Mouse (Mus musculus): ENCODE measurements around the gene Tbc1d20. TPM values are rescaled to one million over a fixed set of nuclear protein-coding genes. Genes with fewer than 3 reads are reported as not detected.

Gene Tbc1d20
- polyA plus RNA-seq, 1 experiment from 2014 or later = 70.5 TPM

DNA sequence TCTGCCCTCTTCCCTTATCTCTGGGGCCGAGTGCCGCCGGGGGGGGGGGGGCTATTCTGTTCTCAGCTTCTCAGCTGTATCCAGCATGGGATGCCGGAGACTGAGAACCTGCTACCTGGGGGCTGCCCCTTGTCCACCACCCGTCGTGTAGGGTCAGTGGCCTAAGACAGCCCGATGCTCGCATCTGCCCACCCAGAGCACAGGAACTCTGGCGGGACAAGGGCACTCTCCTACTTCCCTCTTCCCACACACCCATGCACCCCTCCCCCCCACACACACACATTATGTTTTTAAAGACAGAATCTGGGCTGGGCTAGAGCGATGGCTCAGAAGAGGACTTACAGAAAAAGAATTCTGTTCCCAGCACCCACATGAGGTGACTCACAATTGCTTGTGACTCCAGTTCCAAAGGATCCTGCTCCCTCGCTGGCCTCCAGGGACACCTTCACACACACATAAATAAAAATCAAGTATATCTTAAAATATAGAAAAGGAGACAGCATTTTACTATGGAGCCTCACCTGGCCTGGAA is 41.7 kb downstream of the Tbc1d20 start:
- Histone ChIP-seq H3K79me2 (ENCODE audit: inconsistent target) (peaks cover 17% of the 10 kb centered on the region), H3K36me3 (ENCODE audit: inconsistent target) (no peaks in the 10 kb centered on the region), H3K27ac (no peak overlapping the region), H3K4me3 (ENCODE audit: inconsistent target) (no peak overlapping the region)
- WGBS (ENCODE audit: missing documents) = 25% methylated on average over 11 of the region's 11 CpGs

DNA sequence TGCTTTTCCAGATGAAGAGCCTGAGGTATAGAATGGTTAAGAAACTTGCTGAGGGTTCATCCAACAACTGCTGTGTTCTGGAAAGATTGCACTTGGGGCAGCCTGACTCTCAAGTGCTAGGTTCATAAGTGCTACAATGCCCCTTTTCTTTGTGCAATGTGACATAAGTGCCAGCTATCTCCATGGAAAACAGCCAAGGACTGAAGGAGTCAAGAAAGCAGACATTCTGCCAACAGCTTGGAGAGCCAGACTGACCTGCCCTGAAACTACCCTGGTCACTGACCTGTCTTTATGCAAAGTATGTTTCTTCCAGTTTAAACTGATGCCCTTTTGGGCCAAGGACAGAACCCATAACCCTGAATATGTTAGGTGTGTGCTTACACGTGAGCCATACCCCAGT is 43.2 kb downstream of the Tbc1d20 start:
- Histone ChIP-seq H3K4me3 (ENCODE audit: inconsistent target) (no peak overlapping the region), H3K27ac (no peak overlapping the region), H3K79me2 (ENCODE audit: inconsistent target) (peaks cover 2% of the 10 kb centered on the region), H3K36me3 (ENCODE audit: inconsistent target) (no peaks in the 10 kb centered on the region)
- 100% methylated on average over 1 of the region's 1 CpGs for WGBS (ENCODE audit: missing documents)

DNA sequence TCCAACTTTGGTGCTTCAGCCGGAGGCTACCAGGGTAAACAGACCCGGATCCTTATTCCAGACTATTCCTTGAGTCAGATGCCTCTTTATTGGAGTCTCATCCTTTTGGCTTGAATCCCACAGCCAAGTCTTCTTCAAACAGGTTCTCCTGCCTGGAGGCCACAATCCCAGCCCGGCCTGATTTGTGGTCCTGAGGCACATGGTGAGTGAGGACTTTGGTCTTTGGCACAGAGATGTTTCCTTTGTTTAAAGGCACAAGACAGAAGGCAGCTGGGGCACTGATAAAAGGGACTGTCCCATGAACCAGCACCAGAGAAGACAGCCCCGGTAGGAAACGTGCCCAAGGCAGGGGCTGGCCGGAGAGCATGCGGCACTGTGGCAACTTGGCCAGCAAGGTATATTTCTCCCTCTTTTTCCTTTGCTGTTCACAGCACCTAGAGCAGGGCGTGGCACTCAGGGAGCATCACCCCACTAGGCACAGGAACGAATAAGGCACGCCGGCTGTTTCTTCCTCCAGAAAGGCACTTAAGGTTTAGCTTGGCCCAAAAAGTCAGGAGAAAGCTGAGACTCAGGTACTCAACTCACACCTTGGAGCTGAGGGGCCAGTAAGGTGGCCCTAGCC is 44.1 kb downstream of the Tbc1d20 start:
- H3K36me3 ChIP-seq (ENCODE audit: inconsistent target) = no peaks in the 10 kb centered on the region
- 95% methylated on average over 11 of the region's 11 CpGs for WGBS (ENCODE audit: missing documents)

DNA sequence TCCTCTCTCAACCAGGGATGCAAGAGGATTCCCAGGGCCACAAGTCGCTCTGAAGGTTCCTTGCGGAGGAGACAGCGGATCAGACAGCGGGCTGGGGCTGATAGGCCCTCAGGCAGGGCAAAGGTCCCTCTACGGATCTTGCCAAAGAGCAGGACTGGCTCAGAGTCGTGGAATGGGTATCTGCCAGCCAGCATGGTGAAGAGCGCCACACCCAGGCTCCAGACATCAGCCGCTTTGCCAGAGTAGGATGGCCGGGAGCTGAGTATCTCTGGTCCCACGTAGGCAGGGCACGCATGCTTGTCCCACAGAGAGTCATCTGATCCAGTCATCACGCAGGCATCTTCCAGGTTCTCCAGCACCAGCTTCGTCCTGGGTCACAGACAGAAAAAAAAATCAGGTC is 44.7 kb downstream of the Tbc1d20 start:
- H3K79me2 ChIP-seq (ENCODE audit: inconsistent target) = no peaks in the 10 kb centered on the region
- H3K27ac ChIP-seq = no peak overlapping the region
- no peak overlapping the region for H3K4me3 ChIP-seq (ENCODE audit: inconsistent target)
- 92% methylated on average over 13 of the region's 13 CpGs for WGBS (ENCODE audit: missing documents)
- H3K36me3 ChIP-seq (ENCODE audit: inconsistent target) = no peaks in the 10 kb centered on the region

More for the DNA sequence above, 44.1 kb downstream of the Tbc1d20 start:
- Histone ChIP-seq H3K27ac (no peak overlapping the region), H3K79me2 (ENCODE audit: inconsistent target) (no peaks in the 10 kb centered on the region), H3K4me3 (ENCODE audit: inconsistent target) (no peak overlapping the region)

DNA sequence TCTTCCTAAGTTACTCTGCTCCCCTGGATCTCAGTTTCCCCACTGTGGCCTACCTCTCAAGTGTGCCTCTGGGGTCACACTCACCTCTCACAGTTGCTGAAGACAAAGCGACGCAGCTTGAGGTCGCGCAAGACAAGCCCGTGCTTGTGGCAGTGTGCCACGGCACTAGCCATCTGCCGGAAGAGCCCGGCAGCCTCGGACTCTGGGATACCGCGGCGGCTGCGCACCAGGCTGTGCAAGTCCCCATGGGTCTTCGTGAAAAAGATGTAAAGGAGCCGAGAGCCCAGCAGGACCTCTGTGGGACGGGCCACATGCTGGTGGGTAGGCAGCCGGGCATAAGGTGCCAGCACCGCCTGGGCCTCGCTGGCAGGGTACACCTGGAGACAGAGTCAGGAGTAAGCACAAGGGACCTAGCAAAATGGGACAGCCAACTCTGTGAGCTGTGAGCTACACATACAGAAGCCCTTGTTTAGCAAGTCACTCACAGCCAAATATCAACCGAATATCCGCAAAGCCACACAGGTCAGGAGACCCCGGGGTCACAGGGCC is 46.1 kb downstream of the Tbc1d20 start:
- Histone ChIP-seq H3K79me2 (ENCODE audit: inconsistent target) (no peaks in the 10 kb centered on the region), H3K27ac (no peak overlapping the region)

DNA sequence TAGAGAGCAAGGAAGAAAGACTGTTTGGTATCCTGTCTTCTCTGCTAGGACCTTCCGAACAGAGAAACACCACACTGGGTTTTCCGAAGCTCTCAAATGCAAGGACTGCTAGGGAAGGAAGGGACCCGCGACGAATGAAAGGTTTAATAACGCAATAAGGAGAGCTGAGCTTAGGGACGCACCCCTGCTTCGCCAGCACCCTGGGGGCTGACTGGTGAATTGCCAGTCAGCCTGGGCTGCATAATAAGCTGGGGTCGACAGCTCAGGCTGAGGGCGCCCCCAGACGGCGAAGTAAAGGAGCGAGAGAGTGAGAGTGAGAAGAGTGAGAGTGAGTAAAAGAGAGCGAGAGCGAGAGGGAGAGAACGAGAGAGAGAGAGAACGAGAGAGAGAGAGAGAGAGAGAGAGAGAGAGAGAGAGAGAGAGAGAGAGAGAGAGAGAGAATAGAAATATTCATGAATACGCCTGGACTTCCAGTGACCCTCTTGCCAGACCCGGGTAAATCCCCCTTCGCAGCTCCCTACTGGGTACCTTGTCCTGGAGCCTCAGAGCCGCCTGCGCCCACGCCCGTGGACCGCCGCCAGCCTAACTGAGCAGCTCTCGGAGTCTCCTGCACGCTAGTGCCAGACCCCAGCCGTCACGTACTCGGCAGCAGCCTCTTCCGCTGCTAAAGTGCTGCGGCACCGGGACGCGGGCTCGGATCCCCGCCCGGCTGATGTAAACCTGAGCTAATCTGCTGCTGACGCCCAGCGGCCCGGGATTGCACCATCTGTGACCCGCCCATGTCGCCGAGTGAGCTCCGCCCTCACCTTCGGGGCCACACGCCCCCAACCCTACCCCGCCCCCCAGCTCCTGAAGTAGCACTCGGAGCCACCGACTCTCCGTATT is 49.9 kb downstream of the Tbc1d20 start, which contains the start of gene Trib3:
Trib3 (minus strand) TSS at position 704 of the 885 bp plus-strand sequence.
- no peaks in the 10 kb centered on the region for H3K79me2 ChIP-seq (ENCODE audit: inconsistent target)
- no peaks in the 10 kb centered on the region for H3K36me3 ChIP-seq (ENCODE audit: inconsistent target)
- WGBS (ENCODE audit: missing documents) = 3% methylated on average over 47 of the region's 52 CpGs
- H3K27ac ChIP-seq = peak within 1 kb of the TSS; percentile 63
- peak within 1 kb of the TSS; percentile 44 for H3K4me3 ChIP-seq (ENCODE audit: inconsistent target)

More for the DNA sequence above, 46.1 kb downstream of the Tbc1d20 start:
- 93% methylated on average over 22 of the region's 22 CpGs for WGBS (ENCODE audit: missing documents)
- Histone ChIP-seq H3K36me3 (ENCODE audit: inconsistent target) (no peaks in the 10 kb centered on the region), H3K4me3 (ENCODE audit: inconsistent target) (no peak overlapping the region)

DNA sequence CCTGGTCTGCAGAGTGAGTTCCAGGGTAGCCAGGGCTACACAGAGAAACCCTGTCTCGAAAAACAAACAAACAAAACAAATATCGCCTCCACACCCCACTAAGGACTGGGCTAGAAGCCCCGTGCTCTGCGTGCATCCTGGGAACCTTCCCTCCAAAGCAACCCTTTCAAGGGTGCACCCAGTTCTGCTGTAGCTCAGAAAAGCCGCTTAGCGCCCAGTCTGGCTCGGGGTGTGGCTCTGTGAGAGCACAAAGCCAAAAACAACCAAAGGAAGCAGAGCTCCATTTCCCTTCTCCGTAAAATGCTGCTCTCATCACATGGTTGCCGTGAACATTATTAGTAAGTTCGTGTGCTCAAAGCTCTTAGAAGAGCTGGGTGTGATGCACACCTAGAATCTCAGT is 50.7 kb downstream of the Tbc1d20 start:
- H3K27ac ChIP-seq = peak overlapping the region; percentile 49
- 19% methylated on average over 10 of the region's 10 CpGs for WGBS (ENCODE audit: missing documents)
- peak overlapping the region; percentile 44 for H3K4me3 ChIP-seq (ENCODE audit: inconsistent target)

DNA sequence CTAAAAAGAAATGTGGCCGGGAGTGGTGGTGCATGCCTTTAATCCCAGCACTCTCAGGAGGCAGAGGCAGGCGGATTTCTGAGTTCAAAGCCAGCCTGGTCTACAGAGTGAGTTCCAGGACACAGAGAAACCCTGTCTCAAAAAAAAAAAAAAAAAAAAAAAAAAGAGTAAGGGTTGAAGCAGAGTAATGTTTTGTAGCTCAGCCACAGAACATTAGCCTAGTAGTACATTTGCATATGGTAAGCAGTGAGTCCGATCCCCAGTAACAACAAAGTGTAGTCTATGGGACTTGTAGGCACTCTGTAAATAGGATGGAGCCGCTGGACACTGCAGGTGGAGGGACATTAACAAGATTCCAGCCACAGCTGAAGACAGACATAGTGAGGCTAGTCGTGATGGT is 51.3 kb downstream of the Tbc1d20 start:
- no peak overlapping the region for H3K4me3 ChIP-seq (ENCODE audit: inconsistent target)
- no peaks in the 10 kb centered on the region for H3K36me3 ChIP-seq (ENCODE audit: inconsistent target)
- H3K79me2 ChIP-seq (ENCODE audit: inconsistent target) = no peaks in the 10 kb centered on the region
- WGBS (ENCODE audit: missing documents) = 90% methylated on average over 5 of the region's 5 CpGs
- 0 out of 2 replicates have a peak overlapping the region, but pooled peaks have one; percentile 49 for H3K27ac ChIP-seq

More for the DNA sequence above, 50.7 kb downstream of the Tbc1d20 start:
- H3K79me2 ChIP-seq (ENCODE audit: inconsistent target) = no peaks in the 10 kb centered on the region
- no peaks in the 10 kb centered on the region for H3K36me3 ChIP-seq (ENCODE audit: inconsistent target)

DNA sequence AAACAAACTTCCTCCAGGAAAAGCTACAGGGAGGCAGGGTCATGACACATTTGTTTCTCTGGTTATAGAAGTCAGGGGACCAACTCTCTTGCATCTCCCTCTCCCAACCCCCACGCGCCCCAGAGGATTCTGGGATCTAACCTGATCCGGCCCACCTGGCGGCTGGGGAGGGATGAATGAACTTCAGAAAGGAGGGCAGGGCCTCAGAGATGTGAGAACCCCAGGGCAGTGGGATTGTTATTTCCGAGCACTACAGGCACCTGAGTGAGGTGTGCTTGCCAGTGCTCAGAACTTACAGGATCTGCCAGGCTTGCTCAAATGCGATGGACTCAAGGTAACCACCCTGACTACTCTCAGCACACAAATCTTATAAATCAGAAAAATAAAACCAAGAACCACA is 51.8 kb downstream of the Tbc1d20 start:
- no peak overlapping the region for H3K27ac ChIP-seq
- H3K4me3 ChIP-seq (ENCODE audit: inconsistent target) = no peak overlapping the region
- no peaks in the 10 kb centered on the region for H3K36me3 ChIP-seq (ENCODE audit: inconsistent target)
- no peaks in the 10 kb centered on the region for H3K79me2 ChIP-seq (ENCODE audit: inconsistent target)
- WGBS (ENCODE audit: missing documents) = 97% methylated on average over 6 of the region's 6 CpGs

DNA sequence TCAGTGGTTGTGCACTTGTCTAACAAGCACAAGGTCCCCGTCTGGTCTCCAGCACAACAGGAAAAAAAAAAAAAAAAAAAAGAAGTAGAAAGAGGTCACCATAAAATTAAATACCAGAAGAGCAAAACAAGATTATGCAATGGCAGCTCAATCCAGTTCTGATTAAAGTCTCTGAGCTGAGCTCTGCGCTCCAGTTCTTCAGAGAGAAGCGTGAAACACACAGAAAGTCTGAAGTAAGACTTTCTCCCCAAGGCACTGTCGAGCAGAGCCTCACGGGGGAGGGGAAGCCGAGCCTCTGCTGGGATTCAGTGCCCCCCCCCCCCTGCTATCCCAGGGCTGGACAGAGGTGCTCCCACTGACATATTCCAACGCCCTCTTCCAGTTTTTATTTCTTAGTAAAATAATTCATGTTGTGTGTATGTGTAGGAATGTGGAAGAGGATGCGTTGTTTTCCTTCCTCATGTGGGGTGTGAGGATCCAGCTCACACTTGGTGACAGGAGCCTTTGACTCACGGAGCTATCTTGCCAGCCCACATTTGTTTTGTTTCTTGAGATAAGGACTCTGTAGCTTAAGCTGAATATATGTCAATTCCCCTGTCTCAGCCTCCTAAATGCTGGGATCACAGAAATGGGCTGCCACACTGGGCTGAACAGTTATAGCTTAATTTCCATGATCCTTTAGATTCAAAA is 53.3 kb downstream of the Tbc1d20 start:
- WGBS (ENCODE audit: missing documents) = 48% methylated on average over 9 of the region's 9 CpGs
- H3K27ac ChIP-seq = no peak overlapping the region
- no peak overlapping the region for H3K4me3 ChIP-seq (ENCODE audit: inconsistent target)
- H3K79me2 ChIP-seq (ENCODE audit: inconsistent target) = no peaks in the 10 kb centered on the region
- no peaks in the 10 kb centered on the region for H3K36me3 ChIP-seq (ENCODE audit: inconsistent target)

DNA sequence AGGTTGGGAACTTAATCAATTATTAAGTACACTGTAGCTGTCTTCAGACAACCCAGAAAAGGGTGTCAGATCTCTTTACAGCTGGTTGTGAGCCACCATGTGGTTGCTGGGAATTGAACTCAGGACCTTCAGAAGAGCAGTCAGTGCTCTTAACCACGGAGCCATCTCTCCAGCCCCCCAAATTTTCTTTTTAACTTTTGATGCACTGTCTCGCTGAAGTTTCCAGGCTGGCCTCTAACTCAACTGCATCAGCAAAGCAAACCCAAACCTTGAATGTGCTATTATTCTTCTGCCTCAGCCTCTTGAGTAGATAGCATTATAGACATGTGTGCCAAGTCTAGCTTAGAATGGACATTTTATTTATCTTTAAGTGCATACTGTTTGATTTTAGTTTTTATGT is 54.1 kb downstream of the Tbc1d20 start:
- Histone ChIP-seq H3K79me2 (ENCODE audit: inconsistent target) (no peaks in the 10 kb centered on the region), H3K4me3 (ENCODE audit: inconsistent target) (no peak overlapping the region), H3K36me3 (ENCODE audit: inconsistent target) (no peaks in the 10 kb centered on the region), H3K27ac (no peak overlapping the region)
- WGBS (ENCODE audit: missing documents) = 84% methylated on average over 2 of the region's 2 CpGs

DNA sequence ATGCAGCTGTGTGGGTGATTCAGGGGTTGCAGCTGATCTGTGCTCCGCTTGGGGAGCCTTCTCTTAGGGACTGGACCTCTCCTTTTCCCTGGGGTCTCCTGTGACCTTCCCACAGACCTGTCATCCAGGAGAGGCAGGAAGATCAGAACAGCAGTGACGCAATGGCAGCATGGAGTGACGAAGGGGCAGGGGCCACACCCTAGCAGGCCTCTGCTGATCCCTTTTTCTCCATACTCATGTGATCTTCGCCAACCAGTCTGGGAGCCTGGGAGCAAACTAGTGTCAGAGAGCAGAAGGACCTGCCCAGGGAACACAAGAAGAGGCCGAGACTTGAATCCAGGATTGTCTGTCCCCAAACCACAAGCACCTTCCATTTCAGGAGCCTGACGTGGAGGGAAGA is 55.6 kb downstream of the Tbc1d20 start:
- WGBS (ENCODE audit: missing documents) = 79% methylated on average over 6 of the region's 6 CpGs
- H3K79me2 ChIP-seq (ENCODE audit: inconsistent target) = no peaks in the 10 kb centered on the region
- H3K27ac ChIP-seq = no peak overlapping the region
- no peaks in the 10 kb centered on the region for H3K36me3 ChIP-seq (ENCODE audit: inconsistent target)
- H3K4me3 ChIP-seq (ENCODE audit: inconsistent target) = no peak overlapping the region

DNA sequence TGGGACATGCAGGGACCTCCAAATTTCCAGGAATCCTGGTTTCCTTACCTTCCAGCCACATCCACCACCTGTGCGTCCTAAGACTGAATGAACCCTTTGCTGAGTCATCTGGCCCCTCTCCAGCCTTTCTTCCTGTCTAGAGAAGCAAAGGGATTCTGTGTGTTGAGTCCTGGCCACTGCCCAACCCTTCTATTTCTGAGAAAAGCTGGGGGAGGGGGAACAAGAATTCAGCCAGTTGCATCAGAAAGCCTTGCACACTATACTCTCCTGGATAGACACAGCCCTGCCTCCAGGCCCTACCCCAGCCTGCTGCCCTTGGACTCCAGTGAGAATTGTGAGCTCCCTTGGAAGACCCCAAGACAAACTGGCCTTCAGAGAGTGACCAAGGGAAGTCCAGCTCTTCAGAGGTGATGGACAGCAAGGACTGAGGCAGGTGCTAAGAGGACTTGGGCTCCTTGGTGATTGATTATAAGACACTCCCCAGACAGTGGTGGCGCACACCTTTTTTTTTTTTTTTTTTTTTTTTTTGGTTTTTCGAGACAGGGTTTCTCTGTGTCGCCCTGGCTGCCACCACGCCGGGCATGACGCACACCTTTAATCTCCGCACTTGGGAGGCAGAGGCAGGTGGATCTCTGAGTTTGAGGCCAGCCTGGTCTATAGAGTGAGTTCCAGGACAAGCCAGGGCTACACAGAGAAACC is 56.4 kb downstream of the Tbc1d20 start:
- no peak overlapping the region for H3K27ac ChIP-seq

DNA sequence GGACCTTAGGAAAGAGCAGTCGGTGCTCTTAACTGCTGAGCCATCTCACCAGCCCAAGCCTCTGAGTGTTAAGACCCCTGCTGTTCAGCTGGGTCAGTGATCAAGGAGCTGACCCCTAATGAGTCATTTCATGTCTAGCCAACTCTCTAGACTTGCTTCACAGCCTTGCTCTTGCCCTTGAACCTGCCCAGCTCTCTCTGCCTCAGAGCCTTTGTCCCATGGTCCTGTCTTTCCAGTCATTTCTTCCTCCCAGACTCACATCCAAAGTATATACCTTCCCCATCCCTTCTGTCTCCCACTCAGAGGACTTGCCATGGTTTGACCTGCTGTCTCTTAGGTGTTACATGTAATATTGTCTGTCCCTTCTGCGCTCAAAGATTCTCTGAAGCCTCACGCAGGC is 63.6 kb downstream of the Tbc1d20 start:
- Histone ChIP-seq H3K79me2 (ENCODE audit: inconsistent target) (no peaks in the 10 kb centered on the region), H3K36me3 (ENCODE audit: inconsistent target) (no peaks in the 10 kb centered on the region), H3K27ac (no peak overlapping the region), H3K4me3 (ENCODE audit: inconsistent target) (no peak overlapping the region)
- WGBS (ENCODE audit: missing documents) = 90% methylated on average over 3 of the region's 3 CpGs

More for the DNA sequence above, 56.4 kb downstream of the Tbc1d20 start:
- H3K36me3 ChIP-seq (ENCODE audit: inconsistent target) = no peaks in the 10 kb centered on the region
- no peak overlapping the region for H3K4me3 ChIP-seq (ENCODE audit: inconsistent target)
- no peaks in the 10 kb centered on the region for H3K79me2 ChIP-seq (ENCODE audit: inconsistent target)
- 88% methylated on average over 4 of the region's 8 CpGs for WGBS (ENCODE audit: missing documents)
